Mouse (Mus musculus) myocyte (in vitro differentiated cells): ENCODE data around the gene Usp48.

Experiments used
- MAX ChIP-seq: IDR thresholded peaks from one replicate; pipeline ENCODE4 v1.6.1; 2011; ENCODE audit warnings: low read depth, mild to moderate bottlenecking, control low read depth
- MYOD1 ChIP-seq, 3 experiments: IDR thresholded peaks; one replicate each; pipeline ENCODE4 v1.6.1; 2011; ENCODE audit warnings: control low read depth in 2 of 3, low read depth in 2 of 3, mild to moderate bottlenecking in 2 of 3, moderate library complexity in 1 of 3; ENCODE audit not compliant: insufficient read length in 2 of 3, control insufficient read depth in 1 of 3
- MYOG ChIP-seq, 3 experiments: IDR thresholded peaks; one replicate each; pipeline ENCODE4 v1.6.1; 2011; ENCODE audit warnings: control low read depth in 2 of 3, low read depth in 2 of 3, mild to moderate bottlenecking in 2 of 3; ENCODE audit not compliant: insufficient read length in 2 of 3, control insufficient read depth in 1 of 3, insufficient read depth in 1 of 3
- POLR2A ChIP-seq: IDR thresholded peaks from one replicate; pipeline ENCODE4 v1.6.1; 2011; ENCODE audit warnings: low read depth, mild to moderate bottlenecking, control low read depth, moderate library complexity; ENCODE audit not compliant: insufficient read length
- POLR2AphosphoS2 ChIP-seq: IDR thresholded peaks from one replicate; pipeline ENCODE4 v1.6.1; 2011; ENCODE audit warnings: low read depth, control low read depth; ENCODE audit not compliant: insufficient read length
- REST ChIP-seq: IDR thresholded peaks from one replicate; pipeline ENCODE4 v1.6.1; 2011; ENCODE audit warnings: mild to moderate bottlenecking, control low read depth, moderate library complexity; ENCODE audit not compliant: insufficient read depth, insufficient read length
- SRF ChIP-seq: IDR thresholded peaks from one replicate; pipeline ENCODE4 v1.6.1; 2011; ENCODE audit warnings: low read depth; ENCODE audit not compliant: control insufficient read depth, insufficient read length
- TCF12 ChIP-seq: IDR thresholded peaks from one replicate; pipeline ENCODE4 v1.6.1; 2011; ENCODE audit warnings: mild to moderate bottlenecking, control low read depth; ENCODE audit not compliant: poor library complexity, insufficient read depth, severe bottlenecking
- TCF3 ChIP-seq: IDR thresholded peaks from one replicate; pipeline ENCODE4 v1.6.1; 2011; ENCODE audit warnings: low read depth, control low read depth; ENCODE audit not compliant: insufficient read length
- USF1 ChIP-seq: IDR thresholded peaks from one replicate; pipeline ENCODE4 v1.6.1; 2011; ENCODE audit warnings: low read depth, mild to moderate bottlenecking, control low read depth, moderate library complexity

- TF ChIP-seq REST: no peak
- no peak for TF ChIP-seq MYOD1 (IDR thresholded peaks at IDR 0.05; ENCODE audit: control insufficient read depth in 1 of 3, insufficient read length in 2 of 3, low read depth in 2 of 3)
- no peak for TF ChIP-seq SRF
- no peak for TF ChIP-seq TCF12
- no peak for TF ChIP-seq POLR2A
- TF ChIP-seq USF1: no peak
- TF ChIP-seq MYOG (IDR thresholded peaks at IDR 0.05; ENCODE audit: control insufficient read depth in 1 of 3, insufficient read depth in 1 of 3, insufficient read length in 2 of 3, low read depth in 2 of 3): no peak
- TF ChIP-seq TCF3: no peak
- TF ChIP-seq MAX: no peak
- no peak for TF ChIP-seq POLR2AphosphoS2
Measured at GRCm38 (mm10) chr4:137652835-137653346, 59.3 kb downstream of the Usp48 start.
